Mouse (Mus musculus) heart, embryonic 10.5 days (tissue): ENCODE data around the gene Efcab8. TPM values are rescaled to one million over a fixed set of nuclear protein-coding genes. Genes with fewer than 3 reads are reported as not detected.

Experiments
- DNase-seq: peaks from one replicate; pipeline ENCODE4 v3.0.0-alpha.2; 2017; ENCODE audit warnings: low spot score
- H3K27ac ChIP-seq: fragments of 300-500 bp; sonication (generic); 2 replicates; pipeline ENCODE4 v1.5.1; 2016; ENCODE audit warnings: mild to moderate bottlenecking
- H3K27me3 ChIP-seq: fragments of 300-500 bp; sonication (generic); 2 replicates; pipeline ENCODE4 v1.6.1; 2016; ENCODE audit warnings: mild to moderate bottlenecking; ENCODE audit not compliant: poor library complexity, insufficient read depth, severe bottlenecking
- H3K36me3 ChIP-seq: fragments of 300-500 bp; sonication (generic); 2 replicates; pipeline ENCODE4 v1.6.1; 2016; ENCODE audit warnings: mild to moderate bottlenecking, moderate library complexity
- H3K4me1 ChIP-seq: fragments of 300-500 bp; sonication (generic); 2 replicates; pipeline ENCODE4 v1.6.1; 2016; ENCODE audit warnings: mild to moderate bottlenecking
- H3K4me3 ChIP-seq: fragments of 300-500 bp; sonication (generic); 2 replicates; pipeline ENCODE4 v1.5.1; 2016; ENCODE audit warnings: mild to moderate bottlenecking, moderate library complexity
- H3K9me3 ChIP-seq: fragments of 300-500 bp; sonication (generic); 2 replicates; pipeline ENCODE4 v1.6.1; 2016; ENCODE audit warnings: mild to moderate bottlenecking, moderate library complexity
- WGBS: fragments of 180-500 bp; shearing (Covaris S2); methylation state at CpG from one replicate; pipeline ENCODE4 v1.1.7; 2016; 5-methylcytosine and 5-hydroxymethylcytosine counted together
- polyA plus RNA-seq: library from polyadenylated mRNA; unstranded; fragments of >200 nt; fragmentation: Nextera tagmentation; extraction: Ambion mirVana; gene quantifications from 2 replicates; pipeline ENCODE4 v1.2.1, GENCODE M21; 2016

The Efcab8 gene
- polyA plus RNA-seq, 1 experiment from 2014 or later = not detected

DNA sequence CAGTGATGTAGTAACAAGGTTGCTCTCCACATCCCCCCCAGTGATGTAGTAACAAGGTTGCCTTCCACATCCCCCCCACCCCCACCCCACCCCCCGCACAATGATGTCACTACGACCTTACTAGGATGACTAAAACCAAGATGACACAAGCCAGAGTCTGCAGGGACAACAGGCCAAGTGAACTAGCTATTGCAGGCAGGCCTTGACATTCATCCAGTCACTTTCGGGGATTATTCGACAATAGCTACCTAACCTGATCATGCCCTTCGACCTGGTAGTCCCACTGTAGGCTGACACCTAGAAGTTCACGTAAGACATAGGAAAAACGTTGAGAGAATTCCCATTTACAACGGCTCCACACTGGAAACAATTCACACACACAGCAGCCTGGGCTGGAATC, 53.6 kb downstream of the Efcab8 start:
- WGBS = 83% methylated on average over 8 of the region's 8 CpGs
- H3K4me3 ChIP-seq = no peak overlapping the region
- no peaks in the 10 kb centered on the region for H3K9me3 ChIP-seq
- DNase-seq = no peak
- H3K4me1 ChIP-seq = no peaks in the 10 kb centered on the region
- H3K27ac ChIP-seq = no peak overlapping the region
- no peaks in the 10 kb centered on the region for H3K36me3 ChIP-seq
- H3K27me3 ChIP-seq = no peaks in the 10 kb centered on the region

DNA sequence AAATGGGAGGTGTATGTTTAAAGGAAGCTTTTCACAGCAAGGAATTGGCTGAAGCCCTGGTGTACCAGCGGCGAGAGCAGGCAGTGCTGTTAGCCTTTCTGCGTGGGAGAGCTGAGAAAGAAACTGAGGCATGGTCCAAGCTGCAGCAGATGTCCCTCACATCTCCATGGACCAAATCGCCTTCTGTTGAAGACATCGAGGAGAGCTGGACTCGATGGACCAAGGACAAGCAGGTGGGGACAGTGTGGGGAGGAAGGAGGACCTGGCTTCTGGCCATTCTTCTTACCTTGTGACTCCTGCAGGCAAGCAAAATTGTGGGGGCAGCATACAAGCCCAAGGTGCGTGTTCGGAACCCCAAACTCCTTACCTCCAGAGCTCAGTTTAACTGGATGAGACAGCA, 63.1 kb downstream of the Efcab8 start:
- H3K36me3 ChIP-seq = no peaks in the 10 kb centered on the region
- H3K4me1 ChIP-seq = 0 out of 2 replicates have a peak, but pooled peaks cover 2% of the 10 kb centered on the region
- H3K27me3 ChIP-seq = no peaks in the 10 kb centered on the region
- no peaks in the 10 kb centered on the region for H3K9me3 ChIP-seq
- H3K4me3 ChIP-seq = no peak overlapping the region
- no peak for DNase-seq
- 73% methylated on average over 8 of the region's 8 CpGs for WGBS
- no peak overlapping the region for H3K27ac ChIP-seq

DNA sequence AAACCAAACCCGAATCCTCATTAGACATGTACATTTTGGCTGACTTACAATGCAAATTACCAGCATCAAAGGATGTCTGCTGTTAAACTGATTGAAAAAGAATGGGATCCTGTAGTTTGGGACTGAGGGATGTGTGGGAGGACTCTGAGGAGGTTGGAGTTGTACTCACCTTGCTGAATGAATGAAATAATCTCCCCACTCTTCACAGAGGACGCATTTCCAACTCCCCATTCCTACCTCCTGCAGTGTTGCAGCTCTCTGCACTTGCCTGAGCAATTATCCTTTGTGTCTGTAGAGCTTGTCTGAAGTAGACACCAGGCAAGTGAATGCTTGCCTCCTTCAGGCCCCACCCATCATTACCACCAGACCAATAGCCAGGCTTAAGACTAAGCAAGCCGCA, 68.7 kb downstream of the Efcab8 start:
- H3K36me3 ChIP-seq = no peaks in the 10 kb centered on the region
- no peaks in the 10 kb centered on the region for H3K27me3 ChIP-seq
- 87% methylated on average over 3 of the region's 3 CpGs for WGBS
- no peaks in the 10 kb centered on the region for H3K9me3 ChIP-seq
- H3K4me3 ChIP-seq = no peak overlapping the region
- 0 out of 2 replicates have a peak, but pooled peaks cover 1% of the 10 kb centered on the region for H3K4me1 ChIP-seq
- no peak overlapping the region for H3K27ac ChIP-seq
- no peak for DNase-seq

DNA sequence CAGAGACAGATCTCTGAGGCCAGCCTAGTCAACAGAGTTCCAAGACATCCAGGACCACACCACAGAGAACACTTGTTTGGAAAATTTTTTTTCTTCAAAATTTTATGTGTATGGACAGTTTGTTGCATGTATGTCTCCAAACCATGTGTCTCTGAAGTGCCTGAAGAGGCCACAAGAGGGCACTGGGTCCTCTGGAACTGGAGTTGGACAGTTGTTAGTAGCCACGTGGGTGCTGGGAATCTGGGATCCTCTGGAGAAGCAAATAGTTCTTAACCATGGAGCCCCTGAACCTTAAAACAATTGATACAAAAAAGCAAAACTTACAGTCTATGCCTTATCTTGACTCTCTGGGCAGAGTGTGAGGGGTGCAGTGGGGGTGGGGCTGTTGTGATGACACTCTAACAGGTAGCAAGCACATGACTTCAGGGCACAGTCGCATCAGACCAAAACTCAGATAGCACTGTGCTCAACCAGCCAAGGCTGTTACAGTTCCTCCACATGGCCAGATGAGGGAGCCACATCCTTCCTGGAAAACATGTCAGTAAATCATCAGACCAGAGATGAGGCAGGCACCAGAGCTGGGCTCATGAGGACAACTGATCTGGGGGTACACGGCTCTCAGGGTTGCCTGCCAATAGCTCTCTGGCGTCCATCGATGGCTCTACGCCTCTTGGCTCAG, 70.8 kb downstream of the Efcab8 start:
- H3K36me3 ChIP-seq = no peaks in the 10 kb centered on the region
- no peak overlapping the region for H3K27ac ChIP-seq
- H3K4me3 ChIP-seq = no peak overlapping the region
- 78% methylated on average over 6 of the region's 6 CpGs for WGBS
- no peaks in the 10 kb centered on the region for H3K9me3 ChIP-seq
- 0 out of 2 replicates have a peak, but pooled peaks cover 6% of the 10 kb centered on the region for H3K4me1 ChIP-seq
- DNase-seq = no peak
- H3K27me3 ChIP-seq = no peaks in the 10 kb centered on the region

DNA sequence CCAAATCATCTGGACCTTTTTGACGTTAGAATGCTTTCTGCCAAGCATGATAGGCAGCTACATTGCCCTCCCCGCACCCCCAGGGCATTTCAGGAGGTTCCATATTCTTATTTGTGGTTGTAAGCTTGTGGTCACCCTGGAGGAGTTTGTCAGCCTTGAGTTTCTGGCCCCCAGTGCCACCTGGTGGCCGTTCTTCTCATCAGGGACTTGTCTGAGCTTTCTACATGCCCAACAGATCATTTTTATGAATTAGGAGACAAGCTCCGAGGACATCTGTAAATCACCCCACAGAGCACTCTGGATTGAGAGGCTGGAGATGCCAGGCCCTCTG, 71.3 kb downstream of the Efcab8 start:
- H3K36me3 ChIP-seq = no peaks in the 10 kb centered on the region
- no peaks in the 10 kb centered on the region for H3K27me3 ChIP-seq
- H3K27ac ChIP-seq = no peak overlapping the region
- 0 out of 2 replicates have a peak, but pooled peaks cover 6% of the 10 kb centered on the region for H3K4me1 ChIP-seq
- 56% methylated on average over 4 of the region's 4 CpGs for WGBS
- H3K4me3 ChIP-seq = no peak overlapping the region
- H3K9me3 ChIP-seq = no peaks in the 10 kb centered on the region
- DNase-seq = no peak

DNA sequence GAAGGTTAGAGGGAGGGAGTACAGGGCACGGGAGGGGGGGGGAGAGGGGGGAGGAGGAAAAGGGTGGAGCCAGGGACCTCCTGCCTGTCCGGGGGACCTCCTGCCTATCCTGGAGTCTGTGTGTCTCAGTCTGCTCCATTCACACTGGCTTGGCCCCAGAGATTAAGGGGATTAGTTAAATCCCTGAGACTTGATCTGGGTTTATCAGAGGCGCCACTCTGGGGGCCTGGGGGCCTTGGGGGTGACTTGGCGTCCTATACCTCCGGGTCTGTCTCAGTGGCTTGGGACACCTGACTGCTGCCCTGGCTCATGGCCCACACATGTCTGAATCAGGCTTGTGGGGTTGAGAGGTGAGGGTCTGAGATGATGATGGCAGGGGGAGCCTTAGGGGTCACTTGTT, 73.8 kb downstream of the Efcab8 start:
- 6% methylated on average over 5 of the region's 5 CpGs for WGBS
- H3K9me3 ChIP-seq = peaks cover 2% of the 10 kb centered on the region; the same call in 1 of the 2 replicates
- H3K27ac ChIP-seq = no peak overlapping the region
- no peak overlapping the region for H3K4me3 ChIP-seq
- 0 out of 2 replicates have a peak, but pooled peaks cover 6% of the 10 kb centered on the region for H3K4me1 ChIP-seq
- DNase-seq = no peak
- no peaks in the 10 kb centered on the region for H3K36me3 ChIP-seq
- peaks cover 3% of the 10 kb centered on the region; the same call in 1 of the 2 replicates for H3K27me3 ChIP-seq

- Histone ChIP-seq H3K4me3 (no peak overlapping the region), H3K36me3 (no peaks in the 10 kb centered on the region), H3K9me3 (peaks cover 2% of the 10 kb centered on the region; the same call in 1 of the 2 replicates), H3K27ac (no peak overlapping the region), H3K4me1 (no peaks in the 10 kb centered on the region), H3K27me3 (peaks cover 7% of the 10 kb centered on the region; the same call in 1 of the 2 replicates)
- DNase-seq = no peak
- WGBS = 73% methylated on average over 2 of the region's 2 CpGs
These were observed 79.8 kb downstream of the Efcab8 start for GRCm38 (mm10) chr2:153859581-153859980.

DNA sequence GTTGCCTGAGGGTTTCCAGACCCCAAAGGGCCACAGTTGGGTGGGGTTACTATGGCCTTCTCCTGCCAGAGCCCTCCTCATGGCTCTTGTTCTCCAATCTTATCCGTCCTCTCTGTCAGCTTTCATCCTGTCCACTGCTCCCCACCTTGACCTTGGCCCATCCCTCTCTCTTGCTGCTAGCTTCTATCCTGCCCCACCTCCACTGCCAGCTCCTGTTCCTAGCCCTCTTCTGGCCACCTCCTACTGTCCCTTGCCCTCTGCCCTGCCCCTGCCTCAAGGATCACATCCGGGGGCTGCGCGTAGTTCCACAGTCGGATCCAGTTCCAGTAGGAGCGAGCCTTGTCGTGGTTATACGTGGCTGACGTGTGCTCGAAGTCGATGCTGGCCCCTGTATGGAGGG, 80.6 kb downstream of the Efcab8 start:
- 90% methylated on average over 11 of the region's 11 CpGs for WGBS
- no peak overlapping the region for H3K27ac ChIP-seq
- H3K4me1 ChIP-seq = no peaks in the 10 kb centered on the region
- H3K36me3 ChIP-seq = no peaks in the 10 kb centered on the region
- peaks cover 2% of the 10 kb centered on the region; the same call in 1 of the 2 replicates for H3K9me3 ChIP-seq
- no peak overlapping the region for H3K4me3 ChIP-seq
- H3K27me3 ChIP-seq = peaks cover 7% of the 10 kb centered on the region; the same call in 1 of the 2 replicates
- DNase-seq = no peak

- no peak for DNase-seq
- H3K9me3 ChIP-seq = peaks cover 2% of the 10 kb centered on the region; the same call in 1 of the 2 replicates
- 64% methylated on average over 3 of the region's 3 CpGs for WGBS
These were observed 81.0 kb downstream of the Efcab8 start for GRCm38 (mm10) chr2:153860715-153861114.

GRCm38 (mm10) chr2:153861960-153862359, 82.2 kb downstream of the Efcab8 start:
- no peak for DNase-seq
- no peak overlapping the region for H3K27ac ChIP-seq
- no peaks in the 10 kb centered on the region for H3K36me3 ChIP-seq
- peaks cover 2% of the 10 kb centered on the region; the same call in 1 of the 2 replicates for H3K9me3 ChIP-seq
- no peaks in the 10 kb centered on the region for H3K4me1 ChIP-seq
- no peak overlapping the region for H3K4me3 ChIP-seq
- peaks cover 7% of the 10 kb centered on the region; the same call in 1 of the 2 replicates for H3K27me3 ChIP-seq
- 73% methylated on average over 3 of the region's 3 CpGs for WGBS

More at GRCm38 (mm10) chr2:153860715-153861114, 81.0 kb downstream of the Efcab8 start:
- no peak overlapping the region for H3K27ac ChIP-seq
- peaks cover 7% of the 10 kb centered on the region; the same call in 1 of the 2 replicates for H3K27me3 ChIP-seq
- H3K4me1 ChIP-seq = no peaks in the 10 kb centered on the region
- H3K4me3 ChIP-seq = no peak overlapping the region
- no peaks in the 10 kb centered on the region for H3K36me3 ChIP-seq

GRCm38 (mm10) chr2:153870984-153871383, 91.3 kb downstream of the Efcab8 start, which contains the start of gene Sun5:
TSS of gene Sun5 (minus strand) at chr2:153871084.
- Histone ChIP-seq H3K36me3 (no peaks in the 10 kb centered on the region), H3K9me3 (no peaks in the 10 kb centered on the region), H3K4me1 (0 out of 2 replicates have a peak, but pooled peaks cover 3% of the 10 kb centered on the region), H3K4me3 (no peak within 1 kb of the TSS), H3K27me3 (no peaks in the 10 kb centered on the region), H3K27ac (no peak within 1 kb of the TSS)
- 85% methylated on average over 4 of the region's 4 CpGs for WGBS
- no peak for DNase-seq

GRCm38 (mm10) chr2:153874745-153875144, 95.0 kb downstream of the Efcab8 start, which contains the start of gene Bpifb2:
TSS of gene Bpifb2 (plus strand) at chr2:153875045.
- Histone ChIP-seq H3K27ac (no peak within 1 kb of the TSS), H3K9me3 (no peaks in the 10 kb centered on the region), H3K4me3 (no peak within 1 kb of the TSS), H3K36me3 (no peaks in the 10 kb centered on the region), H3K4me1 (0 out of 2 replicates have a peak, but pooled peaks cover 3% of the 10 kb centered on the region), H3K27me3 (peaks cover 5% of the 10 kb centered on the region; the same call in 1 of the 2 replicates)
- 61% methylated on average over 9 of the region's 9 CpGs for WGBS
- DNase-seq = no peak
